Mouse (Mus musculus): Measurements from ENCODE around the gene AW551984. TPM values are rescaled to one million over a fixed set of nuclear protein-coding genes. Genes with fewer than 3 reads are reported as not detected.

The AW551984 gene
- total RNA-seq, 2 experiments from 2014 or later, result 3.3 to 4.1 TPM

DNA sequence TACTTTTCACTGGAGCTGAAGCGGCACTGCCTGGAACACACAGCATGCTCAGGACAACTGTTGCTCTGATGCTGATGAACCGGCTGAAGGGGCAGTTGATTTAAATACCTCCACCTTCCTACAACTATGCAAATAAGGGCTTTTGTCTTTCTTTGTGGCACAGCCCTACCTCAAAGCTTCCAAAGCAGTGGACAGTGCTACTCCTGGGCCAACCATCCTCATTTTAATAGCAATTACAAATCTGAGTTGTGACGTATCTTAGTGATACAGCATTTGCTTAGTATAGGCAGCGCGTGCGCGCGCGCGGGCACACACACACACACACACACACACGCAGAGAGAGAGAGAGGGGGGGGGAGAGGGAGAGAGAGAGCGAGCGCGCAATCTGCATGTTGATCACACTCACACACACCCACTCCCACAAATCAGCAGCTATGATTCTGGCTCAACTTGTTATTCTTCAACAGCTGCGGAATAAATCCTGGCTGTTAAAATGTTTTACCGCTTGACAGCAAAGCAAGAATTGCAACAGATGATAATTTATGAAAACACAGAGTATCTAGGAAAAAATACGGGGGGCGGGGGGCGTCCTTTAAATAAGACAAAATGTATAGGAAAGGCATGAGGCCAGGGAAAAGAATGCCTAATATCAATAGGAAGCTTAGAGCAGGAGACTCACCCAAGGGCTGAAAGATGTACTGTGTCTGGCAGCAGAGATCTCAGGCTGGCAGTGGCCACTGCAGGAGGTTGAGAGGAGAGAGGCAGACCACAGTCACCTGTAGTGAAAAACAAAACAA, 1.5 kb downstream of the AW551984 start:
- 0 out of 2 replicates have a peak overlapping the region, but pooled peaks have one; percentile 18 for H3K27ac ChIP-seq
- no peak for TF ChIP-seq CTCF (conservative IDR thresholded peaks at IDR 0.05)

DNA sequence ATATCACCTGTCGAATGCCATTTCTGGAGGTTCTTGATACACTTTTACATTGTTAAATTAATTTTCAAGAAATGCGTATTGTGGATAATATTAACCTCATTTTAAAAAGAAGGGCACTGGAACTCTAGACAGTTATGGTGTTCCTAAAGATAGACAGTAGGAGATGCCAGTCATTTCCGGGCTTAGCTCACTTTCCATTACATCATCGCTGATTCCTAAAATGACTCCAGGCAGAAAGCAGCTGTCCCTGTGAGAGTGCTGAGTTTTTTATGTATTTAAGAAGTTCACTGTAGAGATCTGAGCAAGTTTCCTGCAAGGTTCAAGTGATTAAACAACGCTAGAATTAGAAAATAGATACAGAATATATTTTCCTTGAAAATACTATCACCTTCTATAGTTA, 27.2 kb downstream of the AW551984 start:
- Histone ChIP-seq H3K4me3 (no peak overlapping the region), H3K27ac (no peak overlapping the region)
- no peak for DNase-seq (ENCODE audit: low spot score in 2 of 2)
- no peak for TF ChIP-seq CTCF (conservative IDR thresholded peaks at IDR 0.05)

More for the DNA sequence above, 1.5 kb downstream of the AW551984 start:
- peak overlapping the region; percentile 43 for H3K4me3 ChIP-seq
- peak; percentile 40 to 57 for DNase-seq (ENCODE audit: low spot score in 2 of 2)

DNA sequence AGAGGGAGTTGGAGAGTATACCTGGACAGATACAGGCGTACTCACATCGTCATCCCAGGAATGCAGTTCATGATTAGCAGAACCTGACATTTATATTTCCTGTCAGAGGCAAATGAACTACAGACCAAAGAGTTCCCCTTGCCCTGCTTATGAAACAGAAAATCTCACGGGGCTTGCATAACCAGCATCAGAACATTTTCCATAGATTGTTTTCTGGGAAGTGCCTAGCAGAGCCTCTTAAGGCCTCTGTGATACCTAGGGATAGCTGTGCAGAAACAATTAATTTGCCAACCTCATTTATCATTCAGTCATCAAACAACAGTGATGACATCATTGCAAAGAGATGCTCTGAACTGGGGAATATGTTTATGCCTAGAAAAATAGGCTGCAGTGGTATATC, 28.7 kb downstream of the AW551984 start, which contains the start of gene Olfr959:
Gene Olfr959 (minus strand): TSS at position 101 of the 400 bp plus-strand sequence.
- Histone ChIP-seq H3K27ac (no peak within 1 kb of the TSS), H3K4me3 (no peak within 1 kb of the TSS)
- no peak for TF ChIP-seq CTCF (conservative IDR thresholded peaks at IDR 0.05)
- no peak for DNase-seq (ENCODE audit: low spot score in 2 of 2)

DNA sequence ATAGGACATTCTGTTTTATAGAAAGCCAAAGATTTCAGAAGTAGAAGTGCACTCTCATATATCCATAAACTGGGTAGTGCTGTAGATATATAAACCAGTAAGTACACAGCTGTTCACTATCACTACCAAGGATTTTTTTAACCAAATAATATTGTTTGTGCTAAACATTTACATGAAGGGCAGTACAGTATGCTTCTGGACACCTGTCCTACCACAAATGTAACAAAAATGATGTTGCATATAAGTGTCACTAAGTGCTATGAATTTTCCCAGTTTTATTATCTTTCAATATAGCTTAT, 45.9 kb downstream of the AW551984 start:
- Histone ChIP-seq H3K4me3 (no peak overlapping the region), H3K27ac (peak overlapping the region; percentile 87)
- DNase-seq (ENCODE audit: low spot score in 2 of 2), result no peak
- no peak for TF ChIP-seq CTCF (conservative IDR thresholded peaks at IDR 0.05)

DNA sequence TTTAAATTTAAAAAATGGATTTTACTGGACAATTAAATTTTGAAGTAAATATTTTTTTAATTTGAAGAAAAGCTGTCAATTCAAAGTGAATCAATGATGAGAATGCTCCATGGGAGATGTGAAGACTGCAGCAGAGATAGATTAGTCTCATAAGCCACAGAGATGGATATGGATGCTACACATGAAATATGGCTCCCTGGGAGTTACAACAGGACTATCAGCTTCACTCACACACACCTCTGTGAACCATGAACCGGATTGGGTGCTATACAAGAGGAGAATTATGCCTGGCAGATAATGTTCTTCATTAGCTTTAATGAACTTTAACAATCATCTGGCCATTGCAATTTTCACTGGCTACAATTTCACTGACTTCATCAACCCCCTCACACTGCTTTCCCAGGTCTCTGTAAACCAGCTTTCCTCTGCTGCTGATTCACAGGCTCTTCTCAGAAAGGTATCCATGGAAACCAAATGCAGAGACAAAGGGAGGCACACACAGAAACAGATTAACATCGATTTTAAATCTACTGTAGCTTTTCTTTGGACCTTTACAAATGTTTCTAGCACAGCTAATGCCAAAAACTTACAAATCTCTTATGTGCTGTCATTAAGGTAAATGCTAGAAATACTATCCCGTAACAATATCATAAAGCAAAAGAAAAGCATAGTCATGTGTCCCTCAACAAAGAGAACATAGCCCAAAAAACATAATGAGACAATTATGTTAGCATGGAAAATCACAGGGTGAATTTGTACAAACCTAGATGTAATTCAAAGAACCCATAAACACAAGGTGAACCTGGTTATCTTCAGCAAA, 46.5 kb downstream of the AW551984 start:
- no peak for TF ChIP-seq CTCF (conservative IDR thresholded peaks at IDR 0.05)
- DNase-seq (ENCODE audit: low spot score in 2 of 2), result peak in 1 of 2 experiments; percentile 62
- Histone ChIP-seq H3K4me3 (no peak overlapping the region), H3K27ac (peak overlapping the region; percentile 87)

DNA sequence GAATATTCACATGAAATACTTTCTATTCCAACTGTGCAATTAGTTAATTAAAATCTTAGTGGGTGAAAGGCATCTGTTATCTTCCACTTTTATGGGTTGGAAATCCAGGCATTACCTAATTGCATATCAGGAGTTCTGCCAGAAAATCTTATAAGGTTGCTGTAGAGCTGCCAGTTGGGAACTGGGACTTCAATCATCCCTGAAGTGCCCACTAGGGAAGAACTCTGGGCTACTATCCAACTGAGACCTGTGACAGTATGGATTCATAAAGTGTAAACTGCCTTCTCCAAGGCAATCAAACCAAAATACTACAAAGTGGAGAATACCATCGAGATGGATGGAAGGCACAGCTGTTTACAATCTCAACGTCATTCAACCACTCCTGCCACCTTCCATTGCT, 50.3 kb downstream of the AW551984 start, which contains the start of gene Olfr958:
Gene Olfr958 (minus strand): TSS at position 109 of the 400 bp plus-strand sequence.
- H3K4me3 ChIP-seq, result no peak within 1 kb of the TSS
- 0 out of 2 replicates have a peak within 1 kb of the TSS, but pooled peaks have one; percentile 5 for H3K27ac ChIP-seq
- DNase-seq (ENCODE audit: low spot score in 2 of 2), result peak in 1 of 2 experiments; percentile 32
- TF ChIP-seq CTCF (conservative IDR thresholded peaks at IDR 0.05), result peak; percentile 19; the same call in 1 of the 2 replicates

DNA sequence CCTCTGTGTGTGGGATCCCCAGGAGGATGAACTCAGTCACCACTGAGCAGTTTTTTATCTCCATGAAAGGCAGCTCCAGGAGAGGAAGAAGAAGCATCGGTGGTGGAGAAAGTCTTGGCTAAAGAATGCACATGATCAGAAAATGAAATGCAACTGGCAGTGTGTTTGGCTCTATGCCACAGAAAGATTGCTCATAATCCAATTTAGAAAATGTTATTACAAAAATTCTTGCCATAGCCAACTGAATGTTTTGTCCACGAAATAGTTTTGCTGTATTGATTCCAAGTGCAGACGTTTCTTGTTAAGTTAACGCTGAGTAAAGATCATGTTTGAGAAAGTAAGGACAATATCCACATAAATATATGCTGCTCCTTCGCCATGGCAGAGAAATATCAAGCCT, 53.4 kb downstream of the AW551984 start:
- peak; percentile 12 to 25 for DNase-seq (ENCODE audit: low spot score in 2 of 2)
- Histone ChIP-seq H3K27ac (no peak overlapping the region; the same call in 1 of the 2 replicates), H3K4me3 (no peak overlapping the region)
- no peak for TF ChIP-seq CTCF (conservative IDR thresholded peaks at IDR 0.05)

Other genes starting within 250 kb of the AW551984 start
- gene Olfr951, start 217.0 kb downstream of the AW551984 start, total RNA-seq (2021), result not detected
- not detected for gene Olfr952, start 177.3 kb downstream of the AW551984 start, total RNA-seq (2021)
- not detected for gene Olfr954, start 147.7 kb downstream of the AW551984 start, total RNA-seq (2021)
- gene Olfr955, start 132.5 kb downstream of the AW551984 start, total RNA-seq (2021), result not detected
- not detected for gene Olfr44, start 110.4 kb downstream of the AW551984 start, total RNA-seq (2021)
- not detected for gene Olfr957, start 88.6 kb downstream of the AW551984 start, total RNA-seq (2021)
- not detected for gene Olfr958, start 50.3 kb downstream of the AW551984 start, total RNA-seq (2021)
- not detected for gene Olfr959, start 28.8 kb downstream of the AW551984 start, total RNA-seq (2021)
- not detected for gene Olfr148, start 6.3 kb upstream of the AW551984 start, total RNA-seq (2021)
- not detected for gene Olfr960, start 17.0 kb upstream of the AW551984 start, total RNA-seq (2021)
- not detected for gene Olfr961, start 40.7 kb upstream of the AW551984 start, total RNA-seq (2021)
- not detected for gene Olfr963, start 62.8 kb upstream of the AW551984 start, total RNA-seq (2021)
- not detected for gene Olfr149, start 102.7 kb upstream of the AW551984 start, total RNA-seq (2021)
- not detected for gene Olfr965, start 107.0 kb upstream of the AW551984 start, total RNA-seq (2021)
- not detected for gene Olfr150, start 126.6 kb upstream of the AW551984 start, total RNA-seq (2021)
- under 1 TPM in 1 of 2 experiments, not detected in 1; 0.41 TPM for gene Olfr967, start 141.8 kb upstream of the AW551984 start, total RNA-seq (2021)
- not detected for gene Olfr968, start 178.8 kb upstream of the AW551984 start, total RNA-seq (2021)
- not detected for gene Olfr969, start 186.5 kb upstream of the AW551984 start, total RNA-seq (2021)
- not detected for gene Olfr970, start 204.5 kb upstream of the AW551984 start, total RNA-seq (2021)
- gene Olfr971, start 232.5 kb upstream of the AW551984 start, total RNA-seq (2021), result not detected

Measured in layer of hippocampus, adult 2 months (tissue).